Mouse (Mus musculus): Measurements from ENCODE around the gene Dclk2.

The Dclk2 gene

DNA sequence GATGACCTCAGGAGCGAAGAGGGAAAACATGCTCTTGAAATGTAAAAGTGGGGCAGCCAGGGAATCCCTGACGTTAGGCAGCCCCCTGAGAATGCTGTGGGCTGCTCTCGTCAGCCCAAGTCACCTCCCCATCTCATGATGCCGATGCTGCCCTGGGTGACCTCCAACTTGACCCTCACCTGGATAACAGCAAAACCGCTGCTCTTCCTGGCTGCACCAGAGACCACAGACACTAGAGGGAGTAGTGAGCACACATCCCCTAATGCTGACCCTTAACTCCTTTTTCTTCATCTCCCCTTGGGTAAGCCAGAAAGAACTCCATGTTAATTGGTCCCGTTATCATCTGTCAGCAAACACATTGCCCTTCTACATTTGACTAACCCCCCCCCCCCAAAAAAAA lies 123.9 kb downstream of the Dclk2 start:
- no peak for DNase-seq (ENCODE audit: low read depth)

DNA sequence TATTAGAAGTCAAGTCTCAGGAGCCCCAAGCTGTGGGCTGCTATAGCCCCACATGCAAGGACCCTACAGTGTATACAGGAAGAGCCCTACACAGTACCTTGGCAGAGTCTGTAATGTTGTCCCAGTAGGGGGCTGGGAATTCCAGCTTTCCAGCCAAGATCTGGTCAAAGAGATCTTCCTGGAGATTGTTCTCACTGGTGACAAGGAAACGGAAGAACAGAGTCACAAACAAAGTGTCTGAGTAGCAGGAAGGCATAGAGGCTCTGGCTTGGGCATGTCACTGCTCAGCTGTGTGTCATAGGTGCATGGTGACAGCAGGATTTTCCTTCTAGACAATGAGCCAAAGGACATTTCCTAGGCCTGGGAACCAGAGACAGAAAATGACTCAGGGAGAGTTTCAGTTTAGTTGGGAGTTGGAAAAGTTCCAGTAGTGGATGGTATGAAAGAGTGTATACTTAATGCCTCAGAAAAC lies 126.9 kb downstream of the Dclk2 start:
- DNase-seq (ENCODE audit: low read depth), result no peak

DNA sequence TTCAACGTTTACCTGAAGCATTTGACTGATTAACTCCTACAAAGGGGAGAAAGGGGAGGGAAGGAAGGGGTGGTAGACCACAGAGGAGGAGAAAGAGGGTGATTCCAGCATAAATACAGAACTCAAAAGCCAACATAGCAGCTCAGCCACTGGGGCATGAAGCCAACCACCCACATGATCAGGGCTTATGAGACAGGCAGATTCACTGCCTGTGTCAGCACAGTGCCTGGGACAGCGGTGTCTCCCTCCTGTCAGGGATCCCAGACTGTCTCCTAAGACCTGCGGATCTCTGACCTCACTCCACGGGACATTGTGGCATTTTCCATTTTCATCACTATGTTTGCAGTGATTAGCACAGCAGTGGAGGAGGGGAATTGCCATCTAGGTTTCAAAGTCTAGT lies 127.4 kb downstream of the Dclk2 start:
- DNase-seq (ENCODE audit: low read depth), result no peak

DNA sequence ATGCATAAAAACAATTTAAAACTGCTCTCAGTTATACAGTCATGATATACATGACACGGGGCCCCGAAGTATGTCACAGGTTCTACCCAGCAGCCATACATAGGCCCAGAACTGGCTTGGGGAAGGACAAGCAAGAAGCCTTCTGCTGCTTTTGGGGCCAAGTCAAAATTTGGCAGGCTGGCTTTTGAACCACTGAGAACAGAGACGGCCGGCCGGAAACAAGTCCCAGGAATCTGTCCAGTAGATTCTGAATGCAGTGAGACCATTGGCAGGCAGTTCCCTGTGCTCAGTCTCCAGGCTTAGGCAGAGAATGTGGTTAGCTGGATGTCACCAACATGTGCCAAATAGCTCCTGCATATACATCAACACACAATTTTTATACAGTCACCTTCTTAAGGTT lies 130.9 kb downstream of the Dclk2 start:
- no peak for DNase-seq (ENCODE audit: low read depth)

DNA sequence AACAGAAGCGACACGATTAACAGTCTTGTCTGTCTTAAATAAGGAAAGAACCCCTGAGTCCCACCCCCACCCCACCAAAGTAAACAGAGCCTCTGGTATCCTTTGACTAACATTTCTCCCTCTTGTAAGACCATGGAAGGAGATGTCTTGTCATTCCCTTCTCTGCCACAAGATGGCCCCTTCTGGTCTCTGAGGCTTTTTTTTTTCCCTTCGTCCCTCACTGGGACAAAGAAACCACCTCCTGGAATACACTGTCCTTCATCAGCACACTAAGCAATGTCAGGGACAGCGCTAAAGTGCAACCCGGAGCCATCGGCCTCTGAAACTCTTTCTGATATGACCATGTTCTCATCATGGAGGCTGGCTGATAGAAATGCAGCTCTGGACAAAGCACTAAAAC lies 131.9 kb downstream of the Dclk2 start:
- DNase-seq (ENCODE audit: low read depth), result peak; percentile 51

DNA sequence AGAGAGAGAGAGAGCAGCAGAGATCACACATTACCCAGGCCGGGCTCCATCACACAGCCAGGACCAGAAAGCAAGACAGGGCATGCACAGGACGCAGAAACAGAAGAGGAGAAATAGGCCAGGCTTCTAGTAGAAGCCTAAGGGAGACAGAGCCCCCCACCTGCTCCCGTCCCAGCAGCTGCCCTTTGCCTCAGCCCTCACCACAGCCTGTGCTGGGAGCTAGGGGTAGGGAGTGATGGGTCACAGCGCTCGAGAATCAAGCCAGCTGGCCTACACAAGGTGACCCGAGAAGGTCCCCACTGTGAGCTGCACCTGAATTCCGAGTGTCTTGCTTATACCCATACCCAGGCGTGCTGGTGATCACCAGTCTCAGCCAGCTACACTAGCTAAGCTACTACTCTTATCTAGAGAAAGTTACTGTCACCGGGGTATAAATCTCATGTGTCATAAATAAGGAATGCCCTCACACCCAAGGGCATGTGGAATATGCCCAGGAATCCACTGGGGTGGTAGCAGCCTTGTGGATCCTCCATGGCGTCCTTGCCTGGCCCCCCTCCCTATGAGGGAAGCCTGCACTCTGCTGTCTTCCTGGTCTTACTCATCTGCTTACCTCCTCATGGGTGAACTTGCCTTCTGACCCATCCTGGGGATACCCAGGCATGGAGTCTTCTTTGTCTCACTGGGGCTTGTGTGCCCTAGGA lies 133.1 kb downstream of the Dclk2 start:
- DNase-seq (ENCODE audit: low read depth), result no peak

DNA sequence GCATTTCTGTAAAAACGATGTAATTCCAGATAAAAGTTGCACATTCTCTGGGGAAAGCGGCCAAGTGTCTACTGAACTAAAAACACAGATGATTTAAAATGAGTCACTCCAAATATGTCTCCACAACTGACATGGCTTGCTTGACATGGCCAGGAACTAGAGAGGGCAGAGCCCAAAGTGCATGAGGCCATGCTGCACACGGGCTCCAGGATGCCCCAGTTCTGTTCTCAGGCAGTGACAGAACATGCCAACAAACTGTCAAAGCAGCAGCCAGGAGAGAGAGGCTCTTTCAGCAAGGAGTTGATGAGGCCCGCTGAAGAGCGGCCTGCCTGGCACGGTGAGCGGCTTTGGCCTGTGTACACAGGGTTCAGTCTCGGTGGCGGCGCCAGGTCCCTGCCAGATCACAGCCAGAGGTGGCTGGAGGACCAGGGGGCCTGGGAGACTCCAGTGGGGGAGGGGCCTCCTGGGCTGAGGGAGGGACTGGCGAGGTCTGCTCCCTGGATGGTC lies 133.8 kb downstream of the Dclk2 start:
- DNase-seq (ENCODE audit: low read depth), result no peak

DNA sequence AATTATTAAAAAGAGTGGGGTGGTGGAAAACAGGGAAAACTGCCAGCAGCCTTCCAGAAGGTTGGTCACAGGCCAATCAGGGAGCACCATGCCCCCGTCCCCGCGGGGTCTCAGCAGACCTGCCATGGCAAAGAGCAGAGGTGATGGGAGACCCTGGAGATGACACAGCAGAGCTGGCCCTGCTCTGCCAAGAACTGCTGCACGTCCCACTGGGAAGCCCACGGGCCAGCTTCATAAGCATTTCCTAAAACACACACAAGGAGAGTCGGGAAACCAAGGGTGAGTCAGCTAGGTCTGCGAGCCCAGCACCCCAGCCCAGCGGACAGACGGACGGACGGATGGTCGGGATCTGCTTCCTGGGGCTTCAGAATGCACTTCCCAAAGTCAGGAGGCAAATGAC lies 134.4 kb downstream of the Dclk2 start:
- no peak for DNase-seq (ENCODE audit: low read depth)

DNA sequence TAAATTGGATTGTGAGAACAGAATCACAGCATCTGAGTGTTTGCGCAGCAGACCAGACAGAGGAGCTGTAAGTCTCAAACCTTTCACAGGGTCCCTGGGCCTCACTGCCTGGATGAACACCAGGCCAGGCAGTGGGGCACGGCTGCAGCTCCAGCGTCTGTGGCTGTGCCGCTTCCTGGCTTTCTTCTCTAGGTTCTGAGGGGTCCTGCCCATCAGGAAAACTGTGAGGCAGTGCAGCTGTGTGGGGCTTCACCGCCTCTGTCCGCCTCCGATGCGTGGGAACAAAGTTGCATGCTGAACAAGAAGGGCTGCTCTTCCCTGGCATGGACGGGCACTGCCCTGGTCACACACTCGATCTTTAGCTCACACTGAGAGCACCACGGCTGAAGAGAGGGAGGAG lies 135.7 kb downstream of the Dclk2 start:
- DNase-seq (ENCODE audit: low read depth), result no peak

DNA sequence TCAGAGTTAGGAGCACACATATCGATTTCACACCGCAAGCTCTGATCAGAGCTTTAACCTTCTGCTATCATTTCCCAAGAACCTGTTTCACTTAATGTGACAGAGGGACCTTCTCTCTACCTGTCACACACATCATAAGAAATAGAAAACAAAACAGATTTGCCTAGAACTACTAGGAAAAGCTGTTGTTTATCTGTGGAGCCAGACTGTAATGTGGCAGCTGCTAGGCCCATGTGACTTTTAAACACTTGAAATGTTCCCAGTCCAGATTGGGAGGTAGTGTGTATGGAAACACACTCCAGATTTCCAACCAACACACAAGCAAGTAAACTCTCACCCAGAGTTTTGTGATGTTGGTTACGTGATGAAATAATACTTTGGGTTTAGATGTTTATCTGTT lies 136.6 kb downstream of the Dclk2 start:
- DNase-seq (ENCODE audit: low read depth), result no peak

DNA sequence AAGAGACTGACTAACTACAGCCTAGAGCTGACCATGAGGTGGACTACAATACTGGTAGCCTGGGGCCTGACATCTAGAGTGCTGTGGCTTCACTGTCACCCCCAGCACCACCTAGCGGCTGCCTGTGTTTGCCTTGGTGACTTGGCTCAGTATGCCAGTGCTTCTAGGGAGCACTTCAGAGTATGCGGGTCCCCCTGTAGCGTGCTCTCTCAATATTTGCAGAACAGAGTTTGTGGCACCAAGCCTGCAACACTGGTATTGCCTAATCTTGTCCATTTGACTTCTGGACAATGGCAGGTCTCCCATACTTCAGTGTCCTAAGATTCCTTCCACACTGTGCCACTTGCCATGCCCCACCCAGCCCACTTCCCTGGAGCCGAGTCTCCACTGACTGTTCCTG lies 140.9 kb downstream of the Dclk2 start:
- no peak for DNase-seq (ENCODE audit: low read depth)

DNA sequence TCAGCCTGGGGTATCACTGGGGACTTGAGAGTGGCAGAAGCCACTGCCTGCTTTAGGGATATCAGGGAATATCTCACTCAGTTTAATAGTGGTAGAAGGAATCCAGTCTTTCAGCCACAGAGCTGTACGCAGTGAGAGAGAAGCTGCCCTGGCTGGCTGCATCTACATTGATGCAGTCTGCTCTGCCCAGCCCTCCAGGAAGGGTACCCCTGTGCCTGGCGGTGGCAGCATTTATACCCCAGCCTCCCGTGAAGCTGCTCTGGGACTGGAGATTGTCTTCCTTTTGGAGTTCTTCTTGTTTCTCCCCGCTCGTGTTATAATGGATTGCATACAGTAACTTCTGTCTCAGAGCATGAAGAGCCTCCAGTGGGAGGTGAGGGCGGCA lies 145.2 kb downstream of the Dclk2 start:
- DNase-seq (ENCODE audit: low read depth), result no peak

DNA sequence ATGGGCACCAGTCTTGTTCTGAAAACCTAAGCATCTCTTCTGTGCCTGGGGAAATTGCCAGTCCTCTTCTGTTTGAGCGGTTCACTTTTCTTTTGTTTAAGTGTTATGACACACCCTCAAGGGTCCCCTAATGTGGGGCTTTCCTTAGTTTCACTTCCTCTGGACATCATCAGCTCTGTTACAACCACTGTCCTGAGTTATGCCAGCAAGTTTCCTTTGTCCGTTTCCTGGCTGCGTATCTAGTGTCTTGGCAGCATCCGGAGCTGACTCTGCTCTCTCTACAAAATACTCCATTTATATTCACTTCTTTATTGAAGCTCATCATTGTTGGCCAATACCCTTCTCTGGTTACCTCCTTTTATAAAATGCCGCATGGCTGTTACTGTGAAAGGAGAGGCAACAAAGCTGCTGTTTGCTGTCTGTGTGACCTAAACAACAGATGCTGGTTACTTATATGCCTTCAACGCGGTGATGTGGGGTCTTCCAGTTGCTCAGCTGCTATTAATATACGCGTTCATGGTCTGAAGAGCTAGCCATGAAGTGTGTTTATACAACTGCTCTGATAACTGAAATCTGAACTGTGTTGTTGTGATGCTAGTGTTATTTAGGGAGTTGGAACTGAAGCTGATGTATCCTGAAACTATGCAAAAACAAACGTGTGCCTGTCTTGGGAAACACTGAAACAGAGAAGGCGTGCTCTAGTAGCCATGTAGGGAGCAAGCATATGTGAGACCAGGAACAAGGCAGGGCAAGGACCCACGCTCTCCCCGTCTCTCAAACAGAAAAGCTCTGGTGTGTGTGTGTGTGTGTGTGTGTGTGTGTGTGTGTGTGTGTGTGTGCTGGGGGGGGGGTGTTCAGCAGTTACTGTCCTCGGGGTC lies 145.8 kb downstream of the Dclk2 start:
- peak; percentile 16 for DNase-seq (ENCODE audit: low read depth)

DNA sequence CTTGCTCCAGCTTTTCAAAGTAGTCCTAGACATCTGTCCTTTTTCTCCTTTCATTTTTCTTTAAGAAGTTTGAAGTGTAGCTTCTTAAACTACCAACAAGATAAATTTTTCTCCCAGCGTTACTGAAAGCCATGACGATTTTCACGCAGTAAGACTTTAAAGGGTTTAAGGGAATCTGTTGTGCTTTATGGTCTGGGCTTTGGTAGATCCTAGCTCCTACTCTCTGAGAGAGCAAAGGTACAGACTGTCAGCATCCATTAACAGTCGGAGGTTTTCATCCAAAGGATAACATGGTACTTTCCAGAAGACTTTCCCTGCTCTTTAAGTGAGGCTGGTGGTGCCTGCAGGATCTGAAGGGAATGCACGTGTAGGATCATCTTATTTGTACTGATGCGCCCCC lies 151.7 kb downstream of the Dclk2 start:
- DNase-seq (ENCODE audit: low read depth), result no peak

DNA sequence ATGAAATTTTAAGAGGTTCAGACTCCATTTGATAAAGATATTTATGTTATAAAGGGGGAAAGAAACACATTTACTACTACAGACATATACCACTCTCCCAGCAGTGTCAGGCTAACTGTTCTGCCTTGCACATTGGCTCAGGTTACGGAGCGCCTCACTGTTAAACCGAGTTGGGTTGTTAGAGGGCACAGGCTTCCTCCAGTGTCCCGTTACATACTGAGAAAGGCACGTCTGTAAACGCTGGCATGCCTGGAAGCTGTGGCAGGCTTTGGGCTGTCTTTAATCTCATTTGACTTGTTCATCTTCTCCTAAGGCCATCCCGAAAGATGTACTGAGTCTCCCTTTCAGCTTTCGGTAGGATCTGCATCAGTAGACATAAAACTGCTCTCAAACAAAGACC lies 152.1 kb downstream of the Dclk2 start:
- DNase-seq (ENCODE audit: low read depth), result no peak

DNA sequence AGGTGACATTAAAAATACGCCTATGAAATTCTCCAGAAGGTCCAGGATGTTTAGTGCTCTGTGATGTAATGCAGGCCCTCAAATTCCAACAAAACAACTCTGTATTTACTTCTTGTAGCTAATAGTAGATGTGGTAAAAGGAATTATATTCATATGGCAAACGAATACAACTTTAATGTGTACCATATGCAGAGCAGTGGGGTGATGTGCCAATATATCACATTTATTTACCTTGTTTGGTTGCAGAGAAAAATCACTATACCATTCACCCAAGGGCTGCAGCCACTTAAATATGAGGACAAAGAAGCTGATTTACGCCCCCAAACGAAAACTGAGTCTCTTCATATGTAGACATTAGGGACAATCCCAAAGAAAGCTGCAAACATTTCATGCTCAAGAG lies 158.2 kb downstream of the Dclk2 start:
- DNase-seq (ENCODE audit: low read depth), result no peak

DNA sequence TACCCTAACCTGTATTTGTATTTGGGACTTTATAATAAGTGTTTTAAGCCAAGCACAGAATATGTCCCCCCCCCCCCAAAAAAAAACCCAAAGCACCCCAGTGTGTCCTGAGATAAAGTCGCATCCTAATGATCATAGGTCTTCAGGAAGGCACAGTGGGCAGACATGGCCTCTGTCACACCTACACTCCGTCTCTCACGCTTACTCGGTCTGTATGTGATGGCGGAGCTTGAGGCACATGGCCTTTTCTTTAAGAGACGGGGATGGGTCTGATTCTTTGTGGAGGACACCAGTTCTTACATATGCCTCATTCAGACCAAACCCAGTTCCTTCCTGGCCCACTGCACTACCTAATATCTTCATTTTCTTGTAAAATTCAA lies 158.6 kb downstream of the Dclk2 start:
- DNase-seq (ENCODE audit: low read depth), result no peak

DNA sequence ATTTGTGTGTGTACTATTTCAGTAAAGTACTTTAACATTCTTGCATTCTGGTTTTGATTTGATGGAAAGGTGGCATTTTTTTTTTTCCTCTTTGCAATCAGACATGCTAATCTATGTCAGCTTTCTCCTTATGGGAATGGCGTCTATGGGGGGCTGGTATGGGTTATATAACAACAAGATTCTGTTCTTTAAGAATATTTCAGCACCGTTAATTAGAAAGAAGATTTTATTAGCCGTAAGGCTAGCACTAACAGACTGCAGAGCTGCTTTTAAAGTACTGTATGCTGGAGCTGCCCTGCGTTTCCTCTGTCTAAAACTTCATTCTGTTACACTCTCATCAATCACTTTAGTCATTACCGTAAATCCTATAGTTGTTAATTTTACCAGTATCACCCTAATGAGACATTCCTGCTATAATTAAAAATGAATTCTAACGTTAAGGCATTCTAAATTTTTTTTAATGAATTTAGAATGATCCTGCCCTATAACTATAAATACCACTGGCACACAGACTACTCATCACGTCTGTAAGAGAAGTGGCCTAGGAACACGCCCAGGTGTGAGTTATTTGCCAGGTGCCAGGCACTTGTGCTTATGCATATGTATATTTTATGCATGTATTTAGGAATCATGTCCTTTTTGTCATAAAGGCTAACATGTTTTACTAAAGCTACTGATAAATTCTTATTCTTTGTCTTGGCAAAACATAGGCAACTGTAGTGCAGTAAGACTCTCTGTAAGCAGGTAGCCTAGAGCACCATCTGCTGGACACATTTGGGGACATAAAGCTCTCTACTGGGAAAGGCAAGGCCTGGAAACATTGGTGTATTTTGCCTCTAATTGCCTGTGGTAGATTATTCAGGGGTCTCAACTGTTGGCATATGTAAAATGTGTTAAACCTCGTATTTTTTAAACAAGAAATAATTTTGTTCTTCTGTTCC lies 159.3 kb downstream of the Dclk2 start:
- peak; percentile 57 for DNase-seq (ENCODE audit: low read depth)

DNA sequence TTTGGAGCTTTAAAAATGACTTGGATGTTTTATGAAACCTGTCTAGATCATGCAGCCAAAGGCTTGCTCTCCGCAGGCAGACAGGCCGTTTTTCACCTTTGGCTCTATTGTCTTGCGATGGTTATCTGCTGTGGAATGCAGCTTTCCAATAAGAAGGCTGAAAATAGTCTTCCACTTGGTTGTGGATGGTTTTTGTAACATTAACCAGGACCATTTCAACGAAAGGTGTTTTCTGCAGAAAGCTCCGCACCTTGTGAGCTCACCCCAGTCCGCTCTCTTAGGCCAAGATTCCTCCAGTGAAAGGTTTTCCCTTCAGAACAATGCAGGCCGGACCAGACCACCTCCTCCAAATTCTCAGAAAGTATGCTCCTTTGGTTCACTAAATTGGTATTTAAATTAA lies 160.2 kb downstream of the Dclk2 start:
- DNase-seq (ENCODE audit: low read depth), result no peak

DNA sequence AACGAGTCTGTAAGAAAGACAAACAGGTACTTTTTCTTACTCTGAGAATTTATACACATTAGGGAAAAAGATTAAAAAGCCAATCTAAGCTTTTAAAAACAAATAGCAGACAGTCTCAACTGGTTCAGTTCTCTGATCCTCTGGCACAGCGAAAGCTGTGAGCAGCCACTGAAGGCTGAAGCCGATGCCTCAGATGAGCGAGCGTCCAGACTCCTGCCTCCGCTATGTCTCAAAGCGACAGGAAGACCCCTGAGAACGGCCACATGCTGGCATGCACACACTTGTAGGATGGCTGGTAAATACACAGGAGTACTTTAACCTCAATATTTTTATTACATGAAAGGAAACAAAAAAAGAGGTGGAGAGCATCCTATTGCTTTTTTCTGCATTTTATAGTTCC lies 160.8 kb downstream of the Dclk2 start:
- DNase-seq (ENCODE audit: low read depth), result no peak

DNA sequence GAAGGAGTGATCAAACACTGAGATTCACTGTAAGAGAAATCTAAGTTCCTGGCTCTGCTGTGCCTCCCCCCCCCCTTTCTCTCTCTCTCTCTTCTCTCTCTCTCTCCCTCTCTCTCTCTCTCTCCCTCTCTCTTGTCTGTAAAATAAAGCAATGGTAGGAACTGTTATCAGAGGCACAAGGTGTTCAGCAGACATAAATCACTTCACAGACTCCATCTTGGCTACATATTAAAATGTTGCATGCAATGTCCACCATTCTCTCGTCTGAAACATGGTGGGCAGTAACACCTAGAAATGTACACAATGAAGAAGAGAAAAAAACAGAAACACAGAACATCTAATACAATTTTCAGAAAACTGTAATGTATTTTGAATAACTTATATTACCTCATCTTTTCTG lies 161.3 kb downstream of the Dclk2 start:
- no peak for DNase-seq (ENCODE audit: low read depth)

DNA sequence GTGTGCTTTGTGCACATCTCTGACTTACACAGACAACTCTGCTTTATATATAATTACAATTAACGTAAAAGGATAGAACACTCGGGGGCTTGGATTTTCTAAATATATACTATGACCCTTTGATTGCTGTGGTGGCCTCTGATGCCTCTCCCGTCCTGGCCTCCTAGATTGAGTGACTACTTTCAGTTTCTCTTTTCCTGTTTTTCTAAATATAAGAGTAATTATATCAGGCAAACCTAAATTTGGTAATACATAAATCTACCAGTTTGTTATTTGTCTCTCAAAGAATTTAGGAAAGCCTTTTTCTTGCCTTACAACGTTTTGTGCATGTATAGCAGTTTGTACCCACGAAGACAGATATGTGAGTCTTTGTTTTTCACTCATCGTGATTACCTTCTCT lies 161.9 kb downstream of the Dclk2 start:
- no peak for DNase-seq (ENCODE audit: low read depth)
